ENCODE assay signal across 18 mouse cellular contexts in genomic region chr7:25230690-25231285, GRCm38 (mm10). TPM values are rescaled to one million over a fixed set of nuclear protein-coding genes. Genes with fewer than 3 reads are reported as not detected.
DNase-seq lines count a peak whose midpoint lies in the region; ATAC-seq and TF ChIP-seq lines count a peak whose summit lies in the region.
"Had no signal": no experiment of that assay in that cellular context is flagged by ENCODE, and none has a peak within 500 bp of the region (broad histone marks: within the 10 kb centered on the region; RNA-seq: fewer than 3 reads in every experiment).

No protein-coding gene starts in this region.

- TF ChIP-seq POLR2A in myocyte (IDR thresholded peaks at IDR 0.05; ENCODE audit: insufficient read length, low read depth), result peak; percentile 17

- peaks cover 15% of the 10 kb centered on the region for H3K4me1 ChIP-seq in hindbrain, embryonic 13.5 days (replicated peaks)
- no peaks in the 10 kb centered on the region for H3K4me1 ChIP-seq in hindbrain, embryonic 11.5 days (replicated peaks; ENCODE audit: control insufficient read depth, insufficient read depth, low read length)

- H3ac ChIP-seq in myocyte (ENCODE audit: control insufficient read depth, insufficient read length), result no peak overlapping the region

- H3K4me2 ChIP-seq in hindbrain, embryonic 13.5 days, result no peak overlapping the region
- H3K4me2 ChIP-seq in hindbrain, embryonic 11.5 days (replicated peaks; ENCODE audit: low read depth, low read length), result no peak overlapping the region
- no peak overlapping the region for H3K4me2 ChIP-seq in myocyte (ENCODE audit: low read depth)
- H3K4me2 ChIP-seq: embryonic facial prominence, embryonic 12.5 days; forebrain, embryonic 12.5 days had no signal

- no peaks in the 10 kb centered on the region for H3K27me3 ChIP-seq in hindbrain, embryonic 13.5 days
- no peaks in the 10 kb centered on the region for H3K27me3 ChIP-seq in hindbrain, embryonic 11.5 days (ENCODE audit: control insufficient read depth, insufficient read depth, low read length)
- H3K27me3 ChIP-seq in myocyte (ENCODE audit: control insufficient read depth, insufficient read depth, insufficient read length), result no peaks in the 10 kb centered on the region
- H3K27me3 ChIP-seq: embryonic facial prominence, embryonic 12.5 days; forebrain, embryonic 12.5 days had no signal

- H3K79me2 ChIP-seq in myocyte (ENCODE audit: control insufficient read depth, insufficient read depth), result peaks cover 21% of the 10 kb centered on the region

- H3K9ac ChIP-seq in hindbrain, embryonic 13.5 days, result peak overlapping the region; percentile 46; the same call in 1 of the 2 replicates
- no peak overlapping the region for H3K9ac ChIP-seq in hindbrain, embryonic 11.5 days (ENCODE audit: low read depth, low read length)
- H3K9ac ChIP-seq: embryonic facial prominence, embryonic 12.5 days; forebrain, embryonic 12.5 days had no signal

- H3K9me3 ChIP-seq in hindbrain, embryonic 13.5 days, result no peaks in the 10 kb centered on the region
- H3K9me3 ChIP-seq in hindbrain, embryonic 11.5 days (ENCODE audit: control insufficient read depth, low read length), result no peaks in the 10 kb centered on the region
- H3K9me3 ChIP-seq: embryonic facial prominence, embryonic 12.5 days; forebrain, embryonic 12.5 days; hindbrain, embryonic 10.5 days had no signal

- WGBS in hindbrain, embryonic 13.5 days, result 90% methylated on average over 9 of the region's 9 CpGs
- WGBS in hindbrain, embryonic 11.5 days, result 90% methylated on average over 9 of the region's 9 CpGs

- H3K4me3 ChIP-seq in hindbrain, embryonic 13.5 days, result no peak overlapping the region
- H3K4me3 ChIP-seq in hindbrain, embryonic 11.5 days (ENCODE audit: low read depth, low read length), result no peak overlapping the region
- no peak overlapping the region for H3K4me3 ChIP-seq in myocyte
- H3K4me3 ChIP-seq: embryonic facial prominence, embryonic 12.5 days; forebrain, embryonic 12.5 days; hindbrain, embryonic 10.5 days had no signal

- no peak for ATAC-seq in hindbrain, embryonic 13.5 days (ENCODE audit: low FRiP score)
- ATAC-seq in hindbrain, embryonic 11.5 days (ENCODE audit: low FRiP score), result no peak
- no peak for ATAC-seq in erythroblast, adult 5-6 weeks (replicated peaks; ENCODE audit: low FRiP score, poor library complexity, severe bottlenecking)
- ATAC-seq: forebrain, embryonic 16.5 days; hindbrain, embryonic 16.5 days; inflammation-experienced regulatory T-cells, adult 6 months had no signal

- no peak for DNase-seq in hindbrain, embryonic 11.5 days (ENCODE audit: low spot score)
- peak; percentile 19 to 48 for DNase-seq in thymus, adult 18-20 months
- no peak for DNase-seq in thymus, postnatal 4 days
- DNase-seq in thymus, postnatal 25 days, result peak; percentile 51
- DNase-seq in urinary bladder, adult 18-20 months (ENCODE audit: low spot score in 2 of 2), result no peak
- DNase-seq: adrenal gland, postnatal 10 days; cerebellum, adult 11-12 months; cerebellum, adult 9-10 months; gastrocnemius, postnatal 14 days had no signal

- peaks cover 97% of the 10 kb centered on the region for H3K36me3 ChIP-seq in hindbrain, embryonic 13.5 days
- H3K36me3 ChIP-seq in hindbrain, embryonic 11.5 days (ENCODE audit: control insufficient read depth, insufficient read depth, low read length), result peaks cover 18% of the 10 kb centered on the region
- peaks cover 18% of the 10 kb centered on the region for H3K36me3 ChIP-seq in myocyte (ENCODE audit: control insufficient read depth, insufficient read depth)

- no peak overlapping the region for H3K27ac ChIP-seq in hindbrain, embryonic 13.5 days
- no peak overlapping the region for H3K27ac ChIP-seq in hindbrain, embryonic 11.5 days (ENCODE audit: low read depth, low read length)
- H3K27ac ChIP-seq: embryonic facial prominence, embryonic 12.5 days; forebrain, embryonic 12.5 days; hindbrain, embryonic 10.5 days had no signal

TF ChIP-seq in myocyte, 11 proteins besides CTCF, POLR2A, EP300 and RAD21:
- TF ChIP-seq MYOD1 (IDR thresholded peaks at IDR 0.05; ENCODE audit: control insufficient read depth in 1 of 3, insufficient read length in 2 of 3, low read depth in 2 of 3) (no peak), POLR2AphosphoS2 (IDR thresholded peaks at IDR 0.05; ENCODE audit: insufficient read length, low read depth) (peak; percentile 70)

RNA-seq across cellular contexts. Expression of gene Gsk3a, which starts 6.9 kb away (rescaled TPM):
- polyA plus RNA-seq in hindbrain, embryonic 13.5 days (2015; fragmentation: Nextera tagmentation; extraction: Ambion mirVana), result 13.9 and 14.6 TPM in 2 replicates
- polyA plus RNA-seq in hindbrain, embryonic 11.5 days (2014; fragmentation: Nextera tagmentation; extraction: Ambion mirVana), result 14.1 and 16.1 TPM in 2 replicates
- 69.4 TPM for polyA plus RNA-seq in myocyte (2012; fragmentation: generic; extraction: Trizol)
- 35.2 and 39.5 TPM in 2 replicates for total RNA-seq in erythroblast, adult 5-6 weeks (2015; ENCODE audit: low replicate concordance)
- total RNA-seq in erythroblast, adult 5-6 weeks (2017; ENCODE audit: low replicate concordance), result 24.2 and 29.0 TPM in 2 replicates

RNA-seq across cellular contexts. Expression of gene Zfp526, which starts 9.6 kb away (rescaled TPM):
- 1.6 and 1.9 TPM in 2 replicates for polyA plus RNA-seq in hindbrain, embryonic 13.5 days (2015; fragmentation: Nextera tagmentation; extraction: Ambion mirVana)
- polyA plus RNA-seq in hindbrain, embryonic 11.5 days (2014; fragmentation: Nextera tagmentation; extraction: Ambion mirVana), result 2.9 and 3.9 TPM in 2 replicates
- 5.6 TPM for polyA plus RNA-seq in myocyte (2012; fragmentation: generic; extraction: Trizol)
- 25.4 and 27.4 TPM in 2 replicates for total RNA-seq in erythroblast, adult 5-6 weeks (2015; ENCODE audit: low replicate concordance)
- total RNA-seq in erythroblast, adult 5-6 weeks (2017; ENCODE audit: low replicate concordance), result 33.7 and 37.7 TPM in 2 replicates

RNA-seq across cellular contexts. Expression of gene Dedd2, which starts 10.4 kb away (rescaled TPM):
- 14.0 and 15.4 TPM in 2 replicates for polyA plus RNA-seq in hindbrain, embryonic 13.5 days (2015; fragmentation: Nextera tagmentation; extraction: Ambion mirVana)
- polyA plus RNA-seq in hindbrain, embryonic 11.5 days (2014; fragmentation: Nextera tagmentation; extraction: Ambion mirVana), result 7.3 and 8.5 TPM in 2 replicates
- polyA plus RNA-seq in myocyte (2012; fragmentation: generic; extraction: Trizol), result 8.8 TPM
- total RNA-seq in erythroblast, adult 5-6 weeks (2015; ENCODE audit: low replicate concordance), result 53.8 and 59.1 TPM in 2 replicates
- total RNA-seq in erythroblast, adult 5-6 weeks (2017; ENCODE audit: low replicate concordance), result 164 and 194 TPM in 2 replicates

RNA-seq across cellular contexts. Expression of gene Erf, which starts 19.8 kb away (rescaled TPM):
- 4.0 and 4.2 TPM in 2 replicates for polyA plus RNA-seq in hindbrain, embryonic 13.5 days (2015; fragmentation: Nextera tagmentation; extraction: Ambion mirVana)
- polyA plus RNA-seq in hindbrain, embryonic 11.5 days (2014; fragmentation: Nextera tagmentation; extraction: Ambion mirVana), result 12.8 and 14.2 TPM in 2 replicates
- 42.5 TPM for polyA plus RNA-seq in myocyte (2012; fragmentation: generic; extraction: Trizol)
- 3.3 and 3.6 TPM in 2 replicates for total RNA-seq in erythroblast, adult 5-6 weeks (2015; ENCODE audit: low replicate concordance)
- 2.4 and 2.6 TPM in 2 replicates for total RNA-seq in erythroblast, adult 5-6 weeks (2017; ENCODE audit: low replicate concordance)

RNA-seq across cellular contexts. Expression of gene Cic, which starts 36.7 kb away (rescaled TPM):
- 36.9 and 42.4 TPM in 2 replicates for polyA plus RNA-seq in hindbrain, embryonic 13.5 days (2015; fragmentation: Nextera tagmentation; extraction: Ambion mirVana)
- polyA plus RNA-seq in hindbrain, embryonic 11.5 days (2014; fragmentation: Nextera tagmentation; extraction: Ambion mirVana), result 25.4 and 39.0 TPM in 2 replicates
- polyA plus RNA-seq in myocyte (2012; fragmentation: generic; extraction: Trizol), result 65.8 TPM
- total RNA-seq in erythroblast, adult 5-6 weeks (2015; ENCODE audit: low replicate concordance), result 60.2 and 77.4 TPM in 2 replicates
- 15.3 and 26.6 TPM in 2 replicates for total RNA-seq in erythroblast, adult 5-6 weeks (2017; ENCODE audit: low replicate concordance)

Comparison
In these comparisons a context has a peak if more than half of its experiments do, and no peak if none do; other contexts are left out.
1. DNase-seq: peak in thymus, adult 18-20 months (2 of 2) and thymus, postnatal 25 days (single experiment); none in hindbrain, embryonic 11.5 days (single experiment), thymus, postnatal 4 days (single experiment) and urinary bladder, adult 18-20 months (0 of 2).